Mouse (Mus musculus) heart, postnatal 0 days (tissue): ENCODE results near the gene Srsf5.

Experiments used
- CTCF ChIP-seq: IDR thresholded peaks from 2 replicates; pipeline ENCODE4 v1.5.1; 2016; ENCODE audit warnings: antibody characterized with exemption, control low read depth, low read depth
- EP300 ChIP-seq: IDR thresholded peaks from 2 replicates; pipeline ENCODE4 v1.6.1; 2016; ENCODE audit warnings: antibody characterized with exemption, low read depth

- TF ChIP-seq EP300 (no peak), CTCF (no peak)
Observed at GRCm38 (mm10) chr12:80975939-80976671, 30.8 kb downstream of the Srsf5 start.
